Mouse (Mus musculus) heart, adult 18-20 months (tissue): ENCODE data around the gene Mcee. TPM values are rescaled to one million over a fixed set of nuclear protein-coding genes. Genes with fewer than 3 reads are reported as not detected.

Experiments
- DNase-seq, 2 experiments: peaks; one replicate each; pipeline ENCODE4 v3.0.0; 2021 to 2022; ENCODE audit warnings: mixed read lengths in 1 of 2
- long read RNA-seq, 2 experiments: library from polyadenylated mRNA; stranded (forward); transcript quantifications; one replicate each; pipeline ENCODE4 v2.0.0; 2021
- total RNA-seq, 2 experiments: library from RNA; stranded (reverse); gene quantifications; 2 replicates each; pipeline ENCODE4 v1.2.3; 2021

Gene Mcee
- 100 to 1,000 TPM; 169 to 199 TPM for total RNA-seq
- long read RNA-seq, experiment 1, transcript Mcee-204 (2 exons, 391 nt) = minor isoform, 50 of 1,040 reads
- long read RNA-seq, experiment 1, transcript Mcee-203 (3 exons, 532 nt) = minor isoform, 47 of 1,040 reads
- long read RNA-seq, experiment 1, transcript Mcee-201 (3 exons, 828 nt) = major isoform, 65 of 1,040 reads
- long read RNA-seq, experiment 1, partial matches to known transcripts = 870 of 1,040 reads
- long read RNA-seq, experiment 1, other reads (novel, unspliced or antisense) = 8 of 1,040 reads
- long read RNA-seq, experiment 2, transcript Mcee-201 (3 exons, 828 nt) = major isoform, 63 of 881 reads
- long read RNA-seq, experiment 2, transcript Mcee-203 (3 exons, 532 nt) = minor isoform, 39 of 881 reads
- long read RNA-seq, experiment 2, transcript Mcee-204 (2 exons, 391 nt) = minor isoform, 42 of 881 reads
- long read RNA-seq, experiment 2, partial matches to known transcripts = 737 of 881 reads
- long read RNA-seq, experiment 2, other reads (novel, unspliced or antisense) = 0 of 881 reads

DNA sequence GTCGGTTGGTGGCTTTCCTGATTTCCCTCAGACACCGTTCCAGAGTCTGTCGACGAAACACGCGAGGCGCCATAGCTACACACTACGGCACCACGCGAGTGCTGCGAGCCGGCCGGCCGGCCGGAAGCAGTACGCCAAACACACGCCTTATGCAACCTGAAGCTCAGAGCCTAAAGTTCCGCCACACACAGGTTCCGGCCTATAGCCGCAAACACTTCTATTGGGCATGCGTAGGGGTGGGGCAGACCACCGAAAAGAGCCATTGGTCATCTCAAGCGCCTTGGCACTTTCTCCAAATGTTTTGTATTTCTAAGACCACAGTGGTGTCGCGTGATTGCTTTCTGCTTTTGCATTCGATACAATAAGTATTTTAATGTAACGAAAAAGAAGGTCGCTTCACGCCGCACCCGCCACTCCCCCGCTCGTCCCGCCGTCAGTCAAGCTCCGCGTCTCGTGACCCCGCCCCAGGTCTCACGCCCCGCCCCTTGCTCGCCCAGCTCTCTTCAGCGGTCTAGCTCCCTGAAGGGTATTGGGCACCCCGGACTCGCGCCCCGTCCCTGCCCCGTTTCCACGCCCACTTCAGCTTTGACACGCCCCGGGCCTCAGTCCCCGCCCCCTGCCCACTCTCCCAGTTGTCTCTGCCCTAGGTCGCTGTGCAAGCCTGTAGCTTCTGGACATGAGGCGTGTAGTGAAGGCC is at the start of gene Mcee, which contains the start of gene Mphosph10:
Mcee (plus strand) TSS at position 486 of the 697 bp plus-strand sequence.
Mphosph10 (minus strand) TSS at position 147 of the 697 bp plus-strand sequence.
- DNase-seq = peak; percentile 98 to 100

DNA sequence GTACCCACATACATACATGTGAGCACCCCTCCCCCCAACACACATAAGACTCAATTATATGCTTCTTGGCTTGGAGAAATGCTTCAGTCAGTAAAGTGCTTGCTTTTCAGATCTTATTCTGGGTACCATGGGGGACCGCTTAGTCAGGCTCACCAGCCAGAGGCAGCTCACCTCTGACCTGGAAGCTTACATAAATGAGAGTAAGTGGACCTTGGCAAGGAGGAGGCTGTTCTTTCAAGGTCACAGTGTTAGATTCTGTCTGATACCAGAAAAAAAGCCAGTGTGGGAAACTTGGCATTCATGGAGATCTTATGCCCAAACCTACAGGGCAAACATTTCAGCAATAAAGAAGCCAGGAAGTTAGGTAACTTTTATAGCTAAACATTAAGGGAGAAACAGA is 44.6 kb upstream of the Mcee start:
- DNase-seq = no peak

DNA sequence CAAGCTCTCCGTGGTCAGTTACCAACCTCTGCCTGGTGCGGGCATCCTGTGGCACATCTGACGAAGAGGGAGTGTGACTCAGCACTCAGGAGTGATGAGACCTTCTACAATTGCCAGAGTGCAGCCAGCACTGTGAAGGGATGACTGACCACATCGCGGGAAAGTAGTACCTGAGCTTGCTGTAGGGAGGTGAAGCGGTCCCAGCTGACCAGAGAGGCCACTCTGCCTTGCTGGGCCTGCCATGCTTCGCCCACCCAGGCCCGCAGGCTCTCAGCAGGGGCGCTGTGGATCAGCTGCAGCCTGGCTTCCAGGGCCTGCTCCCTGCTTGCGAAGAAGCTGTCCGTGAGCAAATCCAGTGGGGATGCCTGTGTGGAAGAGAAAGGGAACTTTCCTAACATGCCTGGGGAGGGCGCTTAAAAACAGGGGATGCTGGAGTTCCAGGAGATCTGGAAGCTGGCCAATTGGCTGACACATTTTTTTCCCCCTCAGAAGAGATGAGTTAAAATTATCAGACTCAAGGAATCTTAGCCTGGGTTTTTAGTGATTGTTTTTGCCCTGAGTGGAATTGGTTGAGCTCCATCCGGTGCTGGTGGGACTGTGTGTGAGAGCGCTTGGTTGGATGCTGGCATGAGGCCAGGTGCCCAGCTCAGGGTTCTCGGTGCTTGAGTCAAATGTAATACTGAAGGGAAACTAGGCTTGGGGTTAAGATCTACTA is 43.1 kb upstream of the Mcee start:
- no peak for DNase-seq

DNA sequence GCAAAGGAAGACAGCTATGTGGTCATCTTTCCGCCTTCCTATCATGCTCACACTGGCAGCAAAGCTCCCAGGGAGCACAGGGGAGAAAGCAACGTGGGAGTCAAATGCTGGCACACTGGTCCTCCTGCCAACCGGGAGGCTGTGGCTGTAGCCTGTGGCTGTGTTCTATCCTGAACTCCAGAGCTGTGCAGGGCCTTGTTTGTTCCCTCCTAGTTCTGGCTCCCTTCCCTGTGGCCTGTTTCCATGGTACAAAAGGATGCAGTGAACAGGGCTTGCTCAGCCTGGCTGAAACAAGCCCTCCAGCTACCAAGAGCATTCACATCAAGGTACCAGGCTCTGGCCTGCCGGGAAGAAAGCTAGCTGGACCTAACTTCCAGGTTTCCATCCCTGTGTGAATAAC is 41.3 kb upstream of the Mcee start:
- peak; percentile 17 to 25 for DNase-seq

DNA sequence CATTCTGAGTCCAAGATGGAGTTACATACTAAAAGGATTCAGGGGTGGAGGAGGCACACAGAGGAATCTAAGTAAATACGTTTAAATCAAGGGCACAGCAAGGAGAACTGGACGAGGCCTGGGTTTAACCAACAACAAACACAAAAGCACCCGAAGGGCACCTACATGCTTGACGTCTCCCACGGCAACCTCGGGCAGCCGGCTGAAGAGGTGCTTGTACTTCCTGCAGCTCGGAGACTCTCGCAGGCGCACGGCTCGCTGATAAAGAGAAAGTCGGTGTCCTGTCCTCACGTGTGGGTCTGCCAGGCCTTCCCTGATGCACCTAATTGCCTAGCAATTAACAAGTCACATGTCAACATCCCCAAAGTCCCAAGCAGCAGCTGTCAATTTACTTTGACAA is 38.2 kb upstream of the Mcee start:
- DNase-seq = no peak

DNA sequence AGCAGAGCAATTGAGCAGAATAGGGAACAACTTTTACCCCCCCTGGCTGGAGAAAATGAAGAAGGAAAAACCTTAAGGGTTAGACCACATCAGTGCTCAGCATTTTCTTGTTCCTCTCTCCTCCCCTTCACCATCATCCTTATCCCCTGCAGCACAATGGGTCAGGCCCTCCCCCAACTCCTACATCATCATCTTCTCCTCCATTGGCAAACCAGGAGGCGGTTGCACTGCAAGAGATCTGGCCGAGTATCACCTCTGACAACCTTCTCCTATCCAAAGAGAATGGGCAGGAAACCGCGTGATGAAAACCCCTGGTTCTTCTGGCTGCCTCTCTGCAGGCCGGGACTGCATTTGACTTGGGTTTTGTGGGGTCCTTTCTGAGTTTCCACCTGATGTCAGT is 35.7 kb upstream of the Mcee start:
- peak in 1 of 2 experiments; percentile 12 for DNase-seq

DNA sequence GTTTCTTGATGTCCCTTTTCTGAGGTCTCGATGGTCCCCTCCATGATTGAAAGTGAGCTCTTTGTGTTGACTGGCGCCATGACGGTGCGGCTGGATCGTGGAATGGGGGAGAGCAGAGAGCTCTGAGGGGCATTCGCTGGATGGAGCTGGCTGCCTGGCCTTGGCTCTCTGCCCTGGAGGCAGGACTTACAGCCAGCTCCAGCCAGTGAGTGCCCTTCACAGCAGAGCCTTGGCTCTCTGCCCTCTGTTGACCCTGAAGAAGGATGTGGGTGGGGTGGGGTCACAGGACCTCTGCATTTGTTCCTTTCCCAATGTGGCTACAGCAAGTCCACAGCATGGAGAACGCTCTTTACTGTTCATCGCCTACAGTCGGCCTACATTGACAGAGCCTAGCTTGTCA is 35.0 kb upstream of the Mcee start:
- DNase-seq = peak; percentile 59 to 82

DNA sequence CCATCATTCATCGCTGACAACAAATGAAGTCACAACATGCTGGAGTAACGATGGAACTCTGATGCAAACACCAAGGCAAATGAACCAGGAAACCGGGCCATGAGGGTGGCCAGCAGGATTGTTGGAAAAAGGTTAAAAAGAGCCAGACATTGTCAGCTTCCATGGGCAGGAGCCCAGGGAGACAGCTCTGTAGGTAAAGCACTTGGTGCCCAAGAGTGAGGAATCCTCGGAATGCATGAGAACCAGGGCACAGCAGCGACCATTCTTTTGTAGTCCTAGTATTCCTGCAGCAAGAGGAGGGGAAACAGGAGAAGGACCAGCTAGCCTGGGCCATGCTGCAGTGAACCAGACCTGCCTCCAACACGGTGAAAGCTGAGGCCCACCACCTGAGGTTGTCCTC is 33.7 kb upstream of the Mcee start:
- no peak for DNase-seq

DNA sequence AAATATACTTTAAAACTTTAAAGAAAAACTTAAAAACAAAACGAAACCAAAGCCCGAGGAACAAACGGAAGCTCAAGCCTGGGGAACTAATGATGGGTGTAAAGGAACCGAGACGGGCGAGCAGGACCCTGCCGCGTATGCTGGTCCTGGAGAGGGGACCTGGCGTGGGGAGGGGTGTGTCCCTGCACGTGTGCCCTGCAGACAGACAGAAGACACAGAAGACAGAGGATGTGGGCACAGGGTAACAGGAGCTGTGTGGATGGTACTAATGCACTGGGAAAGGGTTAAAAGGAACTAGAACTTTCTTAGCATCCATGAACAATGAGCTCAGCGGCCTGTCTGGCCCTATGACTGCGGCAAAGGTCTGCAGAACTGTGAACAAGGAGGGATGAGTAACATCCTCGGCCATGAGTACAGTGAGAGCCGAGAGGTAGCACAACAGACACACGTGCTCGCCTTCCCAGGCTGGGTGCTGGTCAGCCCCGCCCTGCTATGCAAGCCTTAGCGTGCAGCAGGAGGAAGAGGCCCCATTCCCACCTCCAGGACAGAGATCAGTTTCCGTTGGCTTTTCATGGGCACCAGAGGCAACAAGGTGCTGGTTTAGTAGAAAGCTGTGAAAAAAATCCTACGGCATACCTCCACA is 32.3 kb upstream of the Mcee start:
- DNase-seq = no peak

DNA sequence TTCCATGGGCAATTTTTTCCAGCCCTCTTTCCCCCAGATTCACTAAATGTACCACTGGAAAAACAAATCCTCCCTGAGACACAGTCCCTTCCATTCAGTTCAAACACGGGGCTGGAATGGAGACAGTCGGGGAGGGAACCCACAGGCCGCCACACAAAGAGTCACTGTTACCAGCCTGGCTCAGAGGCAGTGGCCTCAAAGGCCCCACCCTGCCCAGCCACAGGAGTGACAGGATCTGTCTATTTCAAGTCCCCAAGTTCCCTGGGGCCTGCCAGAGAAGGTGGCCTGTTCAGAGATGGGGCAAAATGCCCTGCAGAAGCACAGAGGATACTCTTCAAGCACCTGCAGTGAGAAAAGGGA is 31.8 kb upstream of the Mcee start:
- no peak for DNase-seq

DNA sequence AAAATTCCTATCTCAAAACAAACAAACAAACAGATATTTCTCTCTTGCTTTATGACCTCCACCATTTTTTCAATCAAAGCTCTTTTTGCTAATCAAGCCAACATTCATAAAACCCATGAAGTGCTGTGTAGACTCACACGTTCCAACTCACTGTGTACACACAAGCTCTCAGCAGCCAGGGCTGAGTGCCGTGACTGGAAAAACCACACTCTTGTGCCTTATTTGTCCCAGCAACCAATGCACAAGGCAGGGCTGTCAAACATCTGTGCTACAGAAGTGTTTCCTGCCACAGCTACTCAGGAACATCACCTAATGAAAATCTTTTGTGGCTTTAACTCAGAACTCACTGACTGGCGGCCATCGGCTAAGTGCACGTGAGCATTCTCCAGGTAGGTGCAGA is 26.5 kb upstream of the Mcee start:
- DNase-seq = no peak

DNA sequence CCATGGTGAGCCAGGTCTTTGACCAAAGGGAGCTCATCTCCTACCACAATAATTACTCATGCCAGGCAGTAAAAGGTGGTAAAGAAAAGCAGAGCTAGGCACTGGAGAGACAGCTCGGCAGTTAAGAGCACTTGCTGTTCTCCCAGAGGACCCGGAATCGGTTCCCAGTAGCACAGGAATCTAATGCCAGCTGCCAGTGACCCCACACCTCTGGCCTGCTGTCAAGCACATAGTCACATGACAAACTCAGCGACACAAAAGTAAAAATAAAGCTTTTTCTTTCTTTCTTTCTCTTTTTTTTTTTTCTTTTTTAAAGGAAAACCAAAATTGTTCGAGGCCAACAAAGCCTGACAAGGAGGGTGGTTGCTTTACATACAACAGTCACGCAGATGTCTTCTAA is 22.6 kb upstream of the Mcee start:
- no peak for DNase-seq

DNA sequence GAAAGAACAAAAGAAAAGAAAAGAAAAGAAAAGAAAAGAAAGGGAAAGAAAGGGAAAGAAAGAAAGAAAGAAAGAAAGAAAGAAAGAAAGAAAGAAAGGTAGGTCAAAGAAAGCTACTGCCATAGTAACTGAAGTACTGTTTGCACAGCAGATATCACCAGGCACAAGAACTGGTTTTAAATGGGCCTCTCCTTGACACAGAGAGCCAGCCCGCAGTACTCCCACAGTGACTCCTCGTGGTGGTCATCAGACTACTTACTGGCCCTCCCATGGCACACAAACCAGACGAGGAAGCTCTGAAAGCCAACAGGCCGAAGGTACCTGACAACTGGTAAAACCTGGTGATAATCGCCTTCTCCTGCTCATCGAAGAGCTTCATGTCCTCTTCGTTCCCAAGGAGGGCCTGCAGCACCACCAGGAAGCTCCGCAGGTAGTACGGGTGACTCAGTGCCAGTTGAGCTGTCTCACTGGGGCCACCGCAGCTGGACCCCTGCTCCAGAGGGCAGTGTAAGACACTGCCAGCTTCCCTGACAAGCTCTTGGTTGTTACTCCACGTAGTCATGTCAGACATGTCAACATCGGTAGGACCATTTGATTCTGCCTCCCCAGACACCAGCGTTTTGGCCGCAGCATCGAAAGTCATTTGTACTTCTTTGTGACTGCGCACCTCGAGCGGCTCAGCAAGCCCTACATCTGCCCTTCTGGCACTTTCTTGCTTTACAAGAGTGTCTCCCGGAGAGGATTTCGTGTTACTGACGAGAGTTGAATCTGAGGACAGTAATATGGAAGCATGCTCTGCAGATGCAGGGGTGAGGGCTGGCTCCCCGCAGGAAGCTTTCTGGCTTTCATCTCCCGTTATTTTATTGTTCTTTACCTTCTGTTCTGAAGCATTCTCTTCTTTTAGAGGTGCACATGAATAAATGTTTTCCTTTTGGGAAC is 20.2 kb upstream of the Mcee start:
- no peak for DNase-seq

DNA sequence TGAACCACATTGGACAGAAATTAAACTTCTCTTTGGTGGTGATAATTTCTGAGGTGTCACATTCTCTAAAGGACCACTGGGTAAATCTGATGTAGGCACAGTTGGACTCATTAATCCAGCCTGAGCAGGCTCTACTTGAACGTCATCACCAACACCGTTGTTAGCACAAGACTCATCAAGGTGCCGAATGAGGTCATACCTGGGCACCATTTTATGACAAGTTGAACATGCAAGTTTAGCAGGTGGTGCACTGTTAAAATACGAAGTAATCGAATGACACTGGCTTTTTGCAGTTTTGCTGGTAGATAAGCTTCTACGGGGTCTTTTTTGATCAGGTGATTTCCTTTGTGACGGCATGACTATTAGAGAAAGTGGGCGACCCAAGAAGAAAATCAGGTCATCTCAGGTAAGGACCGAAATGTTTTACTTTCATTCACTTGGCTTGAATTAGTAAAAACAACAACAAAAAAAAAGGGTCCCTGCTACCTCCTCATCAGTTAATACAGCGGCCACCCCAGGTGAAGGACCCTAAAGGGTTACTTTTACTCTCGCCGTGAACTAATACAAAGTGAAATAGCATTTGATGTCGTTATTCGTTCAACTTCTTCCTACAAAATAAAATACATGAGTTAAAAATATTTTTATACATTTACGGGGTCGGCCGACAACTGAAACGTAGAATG is 19.1 kb upstream of the Mcee start:
- DNase-seq = no peak

DNA sequence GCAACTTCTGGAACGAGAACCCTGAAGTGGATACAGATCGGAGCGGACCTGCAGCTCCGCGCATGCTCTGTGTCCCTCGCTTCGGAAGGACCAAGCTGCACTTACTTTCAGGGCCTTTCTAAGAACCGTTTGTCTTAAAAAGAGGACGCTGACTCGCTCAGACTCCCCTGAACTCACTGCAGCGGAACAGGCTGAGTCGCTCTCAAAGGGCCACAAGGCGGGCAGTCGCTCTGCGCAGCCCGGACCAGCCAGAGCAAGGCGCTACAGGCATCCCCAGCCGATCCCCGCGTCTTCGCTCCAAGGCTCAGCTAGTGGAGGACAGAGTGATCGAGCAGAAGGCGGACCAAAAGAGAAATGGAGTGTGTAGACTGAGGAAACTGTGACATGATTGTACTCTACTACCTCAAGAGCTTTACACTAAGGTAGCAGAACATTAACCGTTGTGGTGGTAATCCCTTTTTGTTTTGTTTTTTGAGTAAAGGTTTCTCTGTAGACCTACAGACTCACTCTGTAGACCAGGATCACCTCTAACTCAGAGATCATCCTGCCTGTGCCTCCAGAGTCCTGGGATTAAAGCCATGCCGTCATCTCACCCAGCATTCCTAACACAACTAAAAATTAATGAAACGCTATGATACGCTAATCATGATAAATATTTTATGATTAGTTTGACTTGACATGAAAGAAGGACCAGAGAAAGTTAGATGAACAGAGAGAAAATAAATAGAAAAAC is 18.4 kb upstream of the Mcee start, which contains the start of gene Fan1:
Fan1 (minus strand) TSS at position 266 of the 733 bp plus-strand sequence.
- DNase-seq = peak; percentile 91 to 97

DNA sequence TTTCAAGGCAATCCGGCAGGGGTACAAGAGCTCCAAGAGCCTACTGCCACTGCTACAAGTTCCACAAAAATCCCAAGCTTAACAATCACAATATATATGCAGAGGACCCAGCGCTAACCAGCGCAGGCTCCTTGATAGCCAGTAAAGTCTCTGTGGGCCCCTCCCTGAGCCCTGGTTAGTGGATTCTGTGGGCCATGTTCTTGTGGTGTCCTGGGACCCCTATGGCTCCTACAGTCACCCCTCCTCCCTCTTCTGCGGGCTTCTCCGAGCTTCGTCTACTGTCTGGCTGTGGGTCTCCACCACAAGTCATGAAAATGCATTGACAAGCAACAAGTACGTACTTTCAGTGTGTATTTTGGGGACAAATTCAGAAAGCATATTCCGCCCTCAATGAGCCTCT is 928 bp upstream of the Mcee start:
- peak in 1 of 2 experiments; percentile 23 for DNase-seq

DNA sequence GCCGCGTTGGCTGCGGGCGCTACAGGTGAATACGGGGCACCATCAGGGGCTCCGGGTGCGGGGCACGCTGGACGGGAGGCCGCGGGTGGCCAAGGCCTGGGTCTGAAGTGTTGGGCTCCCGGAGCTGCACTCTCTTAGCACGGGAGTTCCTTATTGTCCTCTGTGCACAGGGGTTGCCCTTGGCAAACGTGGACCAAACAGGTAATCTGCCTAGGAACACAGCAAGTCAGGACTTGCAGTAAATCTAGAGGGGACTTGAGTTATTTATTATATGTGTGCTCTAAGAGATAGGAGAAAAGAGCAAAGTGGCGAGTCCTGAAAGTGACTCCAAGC is 378 bp downstream of the Mcee start:
- DNase-seq = no peak

DNA sequence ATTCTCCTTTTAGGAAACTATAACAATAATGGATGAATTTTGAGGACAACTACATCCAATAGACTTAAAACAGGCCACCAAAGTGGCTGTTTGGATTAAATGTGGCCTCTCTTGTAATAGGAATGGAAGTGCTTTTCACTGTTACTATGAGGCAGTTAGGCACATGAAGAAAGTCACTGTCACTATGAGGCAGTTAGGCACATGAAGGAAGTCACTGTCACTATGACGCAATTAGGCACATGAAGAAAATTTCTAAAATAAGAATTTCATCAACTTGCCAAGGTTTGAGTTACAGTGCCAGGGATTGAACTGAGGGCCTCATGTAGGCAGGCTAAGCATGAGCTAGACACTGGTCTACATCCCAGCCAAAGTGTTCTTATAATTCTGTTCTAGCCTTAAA is 8.3 kb downstream of the Mcee start:
- DNase-seq = no peak

DNA sequence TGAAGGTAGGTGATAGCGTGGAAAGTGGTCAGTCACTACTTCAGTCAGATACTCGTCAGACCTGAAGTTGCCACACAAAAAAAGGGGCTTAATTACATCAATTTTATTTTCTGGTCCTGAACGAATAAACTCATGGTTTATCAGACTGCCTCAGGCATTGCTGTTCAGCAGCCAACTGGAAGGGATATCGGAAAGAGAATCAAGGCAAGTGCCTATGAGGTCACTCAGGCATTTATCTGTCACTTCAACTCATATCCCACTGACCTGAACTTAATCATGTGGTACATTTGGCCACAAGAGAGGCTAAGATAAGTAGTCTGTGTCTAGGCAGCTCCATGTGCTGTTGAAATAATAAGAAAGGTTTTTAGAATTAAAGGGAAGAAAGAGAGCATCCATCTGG is 10.0 kb downstream of the Mcee start:
- no peak for DNase-seq

DNA sequence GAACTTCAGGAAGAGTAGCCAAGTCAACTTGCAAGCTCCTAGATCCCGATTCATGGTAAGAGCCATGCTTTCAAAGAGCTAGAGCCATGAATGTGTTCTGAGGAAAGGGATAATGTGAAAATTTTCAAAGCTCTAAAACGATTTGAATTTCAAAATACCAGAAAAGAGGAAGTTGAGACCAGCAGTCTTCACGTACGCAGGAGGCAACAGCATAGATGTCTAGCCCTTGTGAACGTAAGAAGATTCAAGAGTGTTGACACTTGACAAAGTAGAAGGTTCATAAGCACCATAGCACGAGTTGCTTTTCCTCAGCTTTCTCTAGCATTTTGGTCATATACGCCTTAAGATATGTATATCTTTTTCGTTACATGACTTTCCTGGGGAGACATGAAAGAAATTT is 11.6 kb downstream of the Mcee start:
- DNase-seq = no peak
